In the genomic region with DNA sequence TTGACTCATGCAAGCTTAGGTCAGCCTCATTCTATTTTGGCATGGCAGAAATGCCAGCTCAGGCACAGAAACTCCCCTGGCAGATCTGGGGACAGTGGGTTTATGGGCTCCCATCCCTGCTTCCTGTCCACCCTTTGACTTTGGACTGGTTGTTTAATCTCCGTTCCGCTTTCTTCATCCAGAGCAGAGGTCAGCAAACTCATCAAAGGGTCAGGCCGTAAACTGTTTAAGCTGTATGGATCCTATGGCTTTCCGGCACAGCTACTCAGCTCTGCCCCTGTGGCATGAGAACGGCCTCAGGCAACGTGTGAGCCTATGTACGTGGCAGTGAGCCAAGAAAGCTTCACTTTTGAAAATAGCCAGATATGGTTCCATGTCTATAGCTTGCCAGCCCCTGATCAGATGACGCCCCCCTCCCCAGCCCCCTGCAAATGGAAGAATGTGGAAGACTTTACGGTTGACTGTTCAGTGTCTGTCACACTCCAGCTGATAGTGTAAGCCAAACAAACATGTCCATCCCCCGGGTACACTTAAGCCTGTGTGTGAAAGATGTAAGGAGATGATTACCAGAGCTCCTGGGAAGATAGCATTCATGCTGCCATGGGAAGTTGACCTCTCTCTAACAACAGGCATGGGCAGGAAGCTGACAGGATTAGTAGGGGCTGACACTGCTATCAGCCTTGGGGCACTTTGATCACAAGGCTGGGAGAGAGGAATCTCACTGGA, we compare ENCODE assay signal across 9 mouse cellular contexts. TPM values are rescaled to one million over a fixed set of nuclear protein-coding genes. Genes with fewer than 3 reads are reported as not detected.
DNase-seq lines count a peak whose midpoint lies in the region; ATAC-seq lines count a peak whose summit lies in the region.
"Had no signal": no experiment of that assay in that cellular context is flagged by ENCODE, and none has a peak within 500 bp of the region (broad histone marks: within the 10 kb centered on the region; RNA-seq: fewer than 3 reads in every experiment).

No protein-coding gene starts in this region.

- H3K27me3 ChIP-seq in forebrain, embryonic 14.5 days (replicated peaks; ENCODE audit: control insufficient read depth, insufficient read depth, low read length): no peaks in the 10 kb centered on the region
- H3K27me3 ChIP-seq in kidney, embryonic 14.5 days (ENCODE audit: control insufficient read depth, insufficient read depth, low read length): no peaks in the 10 kb centered on the region
- H3K27me3 ChIP-seq in midbrain, embryonic 12.5 days: peaks cover 25% of the 10 kb centered on the region

- H3K4me2 ChIP-seq in forebrain, embryonic 14.5 days (ENCODE audit: low read length): no peak overlapping the region
- no peak overlapping the region; the same call in 1 of the 2 replicates for H3K4me2 ChIP-seq in kidney, embryonic 14.5 days (replicated peaks; ENCODE audit: low read depth, low read length)
- peak overlapping the region; percentile 15; the same call in 1 of the 2 replicates for H3K4me2 ChIP-seq in midbrain, embryonic 12.5 days (replicated peaks)

- no peak overlapping the region for H3K4me3 ChIP-seq in forebrain, embryonic 14.5 days (ENCODE audit: low read depth, low read length)
- no peak overlapping the region for H3K4me3 ChIP-seq in kidney, embryonic 14.5 days (ENCODE audit: low read length)
- no peak overlapping the region for H3K4me3 ChIP-seq in midbrain, embryonic 12.5 days
- H3K4me3 ChIP-seq: erythroblast, embryonic 14.5 days had no signal

- no peaks in the 10 kb centered on the region for H3K9me3 ChIP-seq in forebrain, embryonic 14.5 days (replicated peaks; ENCODE audit: control insufficient read depth, low read length)
- H3K9me3 ChIP-seq in kidney, embryonic 14.5 days (ENCODE audit: control insufficient read depth, low read length): peaks cover 12% of the 10 kb centered on the region; the same call in 1 of the 2 replicates
- no peaks in the 10 kb centered on the region for H3K9me3 ChIP-seq in midbrain, embryonic 12.5 days

- 28% methylated on average over 10 of the region's 10 CpGs for WGBS in forebrain, embryonic 14.5 days
- WGBS in kidney, embryonic 14.5 days: 5% methylated on average over 10 of the region's 10 CpGs
- 8% methylated on average over 10 of the region's 10 CpGs for WGBS in midbrain, embryonic 12.5 days

- H3K36me3 ChIP-seq in forebrain, embryonic 14.5 days (ENCODE audit: control insufficient read depth, insufficient read depth, low read length): no peaks in the 10 kb centered on the region
- peaks cover 5% of the 10 kb centered on the region for H3K36me3 ChIP-seq in kidney, embryonic 14.5 days (ENCODE audit: control insufficient read depth, insufficient read depth, low read length)
- H3K36me3 ChIP-seq in midbrain, embryonic 12.5 days: no peaks in the 10 kb centered on the region

- no peak overlapping the region for H3K9ac ChIP-seq in forebrain, embryonic 14.5 days (ENCODE audit: low read length)
- no peak overlapping the region for H3K9ac ChIP-seq in kidney, embryonic 14.5 days (ENCODE audit: low read depth, low read length)
- H3K9ac ChIP-seq in midbrain, embryonic 12.5 days (replicated peaks): no peak overlapping the region

- ATAC-seq in forebrain, embryonic 14.5 days: peak; percentile 67
- ATAC-seq in kidney, embryonic 14.5 days (ENCODE audit: low FRiP score, low TSS enrichment): peak; percentile 83
- peak; percentile 80 for ATAC-seq in midbrain, embryonic 12.5 days (ENCODE audit: low FRiP score, low read depth)

- no peak overlapping the region for H3K27ac ChIP-seq in forebrain, embryonic 14.5 days (ENCODE audit: low read depth, low read length)
- H3K27ac ChIP-seq in kidney, embryonic 14.5 days (ENCODE audit: low read depth, low read length): peak overlapping the region; percentile 79
- H3K27ac ChIP-seq in midbrain, embryonic 12.5 days (replicated peaks): peak overlapping the region; percentile 49; the same call in 1 of the 2 replicates

- intact Hi-C loops in heart, postnatal 14 days (cut with DNase I): loop anchor here (5.0 kb wide), 3 partner anchors 33 to 68 kb away; no protein-coding TSS in a partner anchor
- intact Hi-C loops in gastrocnemius, postnatal 14 days (cut with DNase I; ENCODE audit: low total_unique reads): no loop called here

- DNase-seq in heart, adult 18-20 months: peak; percentile 43 to 57
- no peak for DNase-seq in heart, postnatal 14 days
- DNase-seq in forebrain, embryonic 14.5 days (ENCODE audit: low spot score): peak; percentile 71
- DNase-seq in layer of hippocampus, postnatal 10 days (ENCODE audit: low spot score in 2 of 2): no peak
- no peak for DNase-seq in gastrocnemius, postnatal 14 days
- DNase-seq in right cerebral cortex, postnatal 10 days (ENCODE audit: low spot score in 2 of 2): no peak

- H3K4me1 ChIP-seq in forebrain, embryonic 14.5 days (ENCODE audit: control insufficient read depth, insufficient read depth, low read length): peaks cover 13% of the 10 kb centered on the region; the same call in 1 of the 2 replicates
- peaks cover 27% of the 10 kb centered on the region for H3K4me1 ChIP-seq in kidney, embryonic 14.5 days (ENCODE audit: control insufficient read depth, insufficient read depth, low read length)
- peaks cover 18% of the 10 kb centered on the region for H3K4me1 ChIP-seq in midbrain, embryonic 12.5 days

RNA-seq across cellular contexts. Expression of a gene that starts 21.1 kb away (rescaled TPM):
- 100 to 1,000 TPM; 111 to 115 TPM for total RNA-seq in heart, adult 18-20 months (2021)
- total RNA-seq in heart, postnatal 14 days (2021): 100 to 1,000 TPM; 131 to 132 TPM
- 9.6 and 10.9 TPM in 2 replicates for polyA plus RNA-seq in forebrain, embryonic 14.5 days (2014; fragmentation: Nextera tagmentation; extraction: Ambion mirVana)
- polyA plus RNA-seq in kidney, embryonic 14.5 days (2014; fragmentation: Nextera tagmentation; extraction: Ambion mirVana): 20.7 and 37.8 TPM in 2 replicates
- 20.4 and 20.7 TPM in 2 replicates for polyA plus RNA-seq in midbrain, embryonic 12.5 days (2016; fragmentation: Nextera tagmentation; extraction: Ambion mirVana)
- 10 to 100 TPM; 25.5 to 27.7 TPM for total RNA-seq in layer of hippocampus, postnatal 10 days (2021)
- total RNA-seq in gastrocnemius, postnatal 14 days (2021): 10 to 100 TPM; 64.3 to 72.6 TPM

Comparison
In these comparisons a context has a peak if more than half of its experiments do, and no peak if none do; other contexts are left out.
1. DNase-seq: peak in heart, adult 18-20 months (2 of 2) and forebrain, embryonic 14.5 days (single experiment); none in heart, postnatal 14 days (0 of 2), layer of hippocampus, postnatal 10 days (0 of 2), gastrocnemius, postnatal 14 days (single experiment) and right cerebral cortex, postnatal 10 days (0 of 2).
2. Peak in every context shown above with its lines, with median percentiles within 50 percentile points of each other: ATAC-seq.